Mouse (Mus musculus) gastrocnemius, postnatal 4 days (tissue): ENCODE measurements around the gene Exoc6. TPM values are rescaled to one million over a fixed set of nuclear protein-coding genes. Genes with fewer than 3 reads are reported as not detected.

Experiments used
- DNase-seq, 2 experiments: peaks; one replicate each; pipeline ENCODE4 v3.0.0; 2021 to 2022; ENCODE audit warnings: low spot score in 2 of 2, mixed read lengths in 2 of 2
- total RNA-seq, 2 experiments: library from RNA; stranded (reverse); gene quantifications; 2 replicates each; pipeline ENCODE4 v1.2.3; 2021

Exoc6 gene
- total RNA-seq, 2 experiments from 2014 or later: 40.5 to 48.2 TPM

DNA sequence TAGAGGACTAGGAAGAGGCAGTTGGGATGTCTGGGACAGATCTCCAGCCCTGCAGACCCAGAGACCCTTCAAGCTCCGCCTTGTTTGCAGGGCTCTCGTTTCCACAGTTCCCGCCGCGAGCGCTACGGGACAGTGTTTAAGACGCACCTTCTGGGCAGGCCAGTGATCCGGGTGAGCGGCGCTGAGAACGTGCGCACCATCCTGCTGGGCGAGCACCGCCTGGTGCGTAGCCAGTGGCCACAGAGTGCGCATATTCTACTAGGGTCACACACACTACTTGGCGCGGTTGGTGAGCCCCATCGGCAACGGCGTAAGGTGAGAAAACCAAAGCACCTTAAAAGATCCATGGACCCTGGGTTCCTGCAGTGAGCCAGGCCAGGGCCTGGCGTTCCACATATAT lies 136.1 kb downstream of the Exoc6 start:
- no peak for DNase-seq

DNA sequence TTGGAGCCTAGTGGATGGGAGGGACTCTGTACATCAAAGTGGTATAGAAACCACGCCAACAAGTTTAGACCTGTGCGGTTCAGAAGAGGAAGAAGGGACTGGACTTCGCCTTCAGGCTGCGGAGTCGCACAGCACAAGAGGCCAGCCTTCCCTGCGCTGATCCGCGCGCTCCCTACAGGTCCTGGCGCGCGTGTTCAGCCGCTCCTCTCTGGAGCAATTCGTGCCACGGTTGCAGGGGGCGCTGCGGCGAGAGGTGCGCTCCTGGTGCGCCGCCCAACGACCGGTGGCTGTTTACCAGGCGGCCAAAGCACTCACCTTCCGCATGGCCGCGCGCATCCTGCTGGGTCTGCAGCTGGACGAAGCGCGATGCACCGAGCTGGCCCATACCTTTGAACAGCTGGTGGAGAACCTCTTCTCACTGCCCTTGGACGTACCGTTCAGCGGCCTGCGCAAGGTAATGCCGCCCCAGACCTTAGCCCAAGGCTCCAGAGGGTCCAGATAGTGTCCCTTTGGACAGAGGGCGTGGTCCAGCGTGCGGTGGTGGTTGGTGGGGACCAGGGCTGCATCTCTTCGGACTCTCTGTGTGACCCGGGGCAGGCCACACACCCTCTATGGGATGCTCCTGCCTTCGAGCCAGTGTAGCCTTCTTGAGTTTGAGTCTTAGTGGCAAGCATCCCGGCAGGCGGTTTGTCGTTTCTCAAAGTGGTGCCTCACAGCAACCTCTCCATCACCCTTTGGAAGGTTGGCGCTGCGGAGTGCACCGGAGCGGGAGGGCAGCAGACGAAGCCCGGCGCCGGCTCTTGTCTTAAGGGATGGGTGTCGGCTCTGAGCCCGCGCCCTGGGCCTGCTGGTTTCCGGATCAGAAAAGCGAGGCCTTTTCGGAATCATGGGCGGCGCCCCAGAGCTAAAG lies 137.0 kb downstream of the Exoc6 start:
- no peak for DNase-seq

DNA sequence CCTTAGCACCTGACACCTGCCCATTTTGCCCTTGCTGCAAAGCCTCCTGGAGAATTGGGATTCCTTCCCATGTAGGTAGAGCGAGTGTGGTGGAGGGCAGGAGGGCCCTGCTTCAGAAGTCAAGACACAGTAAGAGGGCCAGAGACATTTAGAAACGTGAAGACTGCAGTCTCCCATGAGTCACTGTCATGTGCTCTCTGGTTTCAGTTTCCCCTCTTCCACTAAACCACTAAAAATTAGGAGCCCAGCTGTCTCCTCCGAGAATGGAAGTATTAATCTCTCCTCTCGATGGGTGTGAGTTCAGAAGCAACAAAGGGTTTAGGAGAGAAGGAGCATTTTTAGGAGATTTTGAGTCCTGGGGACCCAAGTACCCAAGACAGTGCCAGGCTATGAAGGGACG lies 139.3 kb downstream of the Exoc6 start:
- no peak for DNase-seq

DNA sequence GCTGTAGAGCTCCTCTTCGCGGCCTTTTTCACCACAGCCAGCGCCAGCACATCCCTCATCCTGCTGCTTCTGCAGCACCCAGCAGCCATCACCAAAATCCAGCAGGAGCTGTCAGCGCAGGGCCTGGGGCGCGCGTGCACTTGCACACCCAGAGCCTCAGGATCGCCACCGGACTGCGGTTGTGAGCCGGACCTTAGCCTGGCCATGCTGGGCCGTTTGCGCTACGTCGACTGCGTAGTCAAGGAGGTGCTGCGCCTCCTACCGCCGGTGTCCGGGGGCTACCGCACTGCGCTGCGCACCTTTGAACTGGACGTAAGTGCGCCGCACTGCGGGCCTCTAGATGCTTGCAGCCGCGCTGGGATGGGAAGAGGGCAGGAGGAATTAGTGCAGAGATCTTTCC lies 140.5 kb downstream of the Exoc6 start:
- no peak for DNase-seq

DNA sequence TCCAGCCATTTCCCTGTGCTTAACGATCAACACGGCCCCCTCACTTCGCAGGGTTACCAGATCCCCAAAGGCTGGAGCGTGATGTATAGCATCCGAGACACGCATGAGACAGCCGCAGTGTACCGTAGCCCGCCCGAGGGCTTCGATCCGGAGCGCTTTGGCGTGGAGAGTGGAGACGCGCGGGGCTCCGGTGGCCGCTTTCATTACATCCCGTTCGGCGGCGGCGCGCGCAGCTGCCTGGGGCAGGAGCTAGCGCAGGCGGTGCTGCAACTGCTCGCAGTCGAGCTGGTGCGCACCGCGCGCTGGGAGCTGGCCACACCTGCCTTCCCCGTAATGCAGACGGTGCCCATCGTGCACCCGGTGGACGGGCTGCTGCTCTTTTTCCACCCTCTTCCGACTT lies 142.7 kb downstream of the Exoc6 start:
- DNase-seq: peak in 1 of 2 experiments; percentile 36

DNA sequence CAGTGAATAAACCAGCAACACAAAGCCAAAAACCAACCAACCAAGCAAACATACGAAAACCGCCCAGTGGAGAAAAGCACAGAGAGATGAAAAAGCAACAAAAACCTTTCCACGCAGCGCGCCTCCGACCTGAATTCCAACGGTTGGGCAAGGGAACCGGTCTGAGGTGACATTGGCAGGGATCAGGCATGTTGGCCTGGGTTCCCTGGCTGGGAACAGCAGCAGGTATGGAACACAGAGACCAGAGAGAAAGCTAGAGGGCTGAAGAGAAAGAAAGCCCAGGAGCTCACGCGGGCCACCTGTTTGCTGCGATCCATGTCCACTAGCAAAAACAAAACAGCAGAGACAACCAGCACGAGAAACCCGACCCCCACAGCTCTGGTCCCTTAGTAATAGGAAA lies 144.9 kb downstream of the Exoc6 start:
- DNase-seq: no peak

DNA sequence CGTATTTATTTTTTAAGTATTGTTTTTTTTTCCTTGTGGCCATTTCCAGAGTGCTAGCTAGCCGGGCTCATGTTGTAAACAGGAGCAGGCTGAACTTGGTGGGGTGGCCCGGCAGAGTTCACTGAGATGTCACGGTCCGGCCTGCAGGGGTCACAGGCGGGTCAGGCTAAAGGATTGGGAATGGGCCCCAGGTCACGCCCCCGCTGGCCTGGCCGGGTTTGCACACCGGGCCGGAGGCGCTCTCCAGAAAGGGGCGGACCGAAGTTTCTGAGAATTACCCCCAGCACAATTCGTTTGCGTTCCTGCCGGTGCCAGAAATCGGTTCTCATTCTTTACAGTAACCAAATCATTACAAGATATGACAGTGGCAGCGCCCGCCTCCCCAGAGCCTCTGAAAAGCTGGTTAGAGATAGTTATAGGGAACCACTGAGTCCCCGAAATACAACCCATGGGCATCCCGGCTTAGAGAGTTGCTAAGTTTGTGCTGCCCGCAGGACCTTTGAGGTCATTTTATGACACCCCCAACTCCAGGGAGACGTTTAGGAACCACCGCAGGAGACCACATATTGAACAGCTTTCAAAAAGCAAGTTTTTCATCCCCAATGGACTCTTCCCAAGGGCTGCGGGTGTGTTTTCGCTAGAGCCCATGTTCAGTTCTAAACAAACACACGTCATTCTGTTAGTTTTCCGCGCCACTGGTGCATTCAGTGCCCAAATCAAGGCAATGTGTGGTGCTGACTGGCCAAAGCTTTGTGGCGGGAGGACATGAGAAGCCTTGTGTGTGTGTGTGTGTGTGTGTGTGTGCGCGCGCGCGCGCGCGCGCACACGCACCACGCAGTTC lies 145.8 kb downstream of the Exoc6 start:
- no peak for DNase-seq

DNA sequence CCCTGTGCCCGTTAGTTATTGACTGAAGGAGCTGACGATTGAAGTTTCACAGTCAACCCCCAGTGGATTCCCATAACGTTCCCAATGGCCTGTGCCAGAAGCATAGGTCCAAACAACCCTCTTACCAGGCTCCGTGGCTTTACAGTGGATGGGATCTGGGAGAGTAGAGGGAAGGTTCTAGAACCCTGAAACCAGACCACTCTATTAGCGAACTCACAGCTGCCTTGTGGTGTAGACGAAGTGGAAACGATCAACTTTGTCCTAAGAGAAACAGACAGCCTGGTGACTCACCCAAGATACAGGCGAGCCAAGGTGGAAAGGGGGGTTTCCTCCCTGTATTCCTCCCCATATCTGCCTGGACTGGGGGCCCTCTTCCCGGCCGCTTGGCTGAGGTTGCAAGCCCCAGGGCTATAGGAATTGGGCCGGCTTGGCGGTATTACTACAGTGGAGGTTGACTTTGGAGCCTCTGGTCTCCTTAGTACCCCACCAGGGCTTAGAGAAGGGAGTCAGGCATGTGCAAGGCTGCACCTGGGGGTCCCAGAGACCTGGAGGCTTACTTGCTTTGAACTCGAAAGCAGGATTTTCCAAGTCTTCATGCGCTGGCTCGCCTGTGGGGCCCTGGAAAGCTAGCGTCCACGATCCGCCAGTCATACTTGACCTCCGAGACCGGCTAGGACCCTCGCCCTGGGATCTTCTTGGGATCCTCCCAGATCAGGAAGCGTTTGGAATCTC lies 146.6 kb downstream of the Exoc6 start:
- DNase-seq: no peak

DNA sequence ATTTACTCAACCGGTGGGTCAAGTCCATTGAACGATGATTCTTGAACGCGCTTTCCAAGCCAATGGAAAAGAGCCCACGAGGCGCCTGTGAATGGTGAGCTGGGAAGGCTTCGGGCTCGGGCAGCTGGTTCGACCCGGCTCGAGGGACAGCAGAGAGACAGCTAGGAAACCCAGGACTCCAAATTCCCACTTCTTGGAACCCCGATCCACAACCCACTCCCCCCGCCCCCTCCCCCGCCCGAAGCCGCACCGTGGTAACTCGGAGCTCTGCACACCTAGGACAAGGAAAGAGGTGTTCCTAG lies 147.1 kb downstream of the Exoc6 start:
- no peak for DNase-seq

DNA sequence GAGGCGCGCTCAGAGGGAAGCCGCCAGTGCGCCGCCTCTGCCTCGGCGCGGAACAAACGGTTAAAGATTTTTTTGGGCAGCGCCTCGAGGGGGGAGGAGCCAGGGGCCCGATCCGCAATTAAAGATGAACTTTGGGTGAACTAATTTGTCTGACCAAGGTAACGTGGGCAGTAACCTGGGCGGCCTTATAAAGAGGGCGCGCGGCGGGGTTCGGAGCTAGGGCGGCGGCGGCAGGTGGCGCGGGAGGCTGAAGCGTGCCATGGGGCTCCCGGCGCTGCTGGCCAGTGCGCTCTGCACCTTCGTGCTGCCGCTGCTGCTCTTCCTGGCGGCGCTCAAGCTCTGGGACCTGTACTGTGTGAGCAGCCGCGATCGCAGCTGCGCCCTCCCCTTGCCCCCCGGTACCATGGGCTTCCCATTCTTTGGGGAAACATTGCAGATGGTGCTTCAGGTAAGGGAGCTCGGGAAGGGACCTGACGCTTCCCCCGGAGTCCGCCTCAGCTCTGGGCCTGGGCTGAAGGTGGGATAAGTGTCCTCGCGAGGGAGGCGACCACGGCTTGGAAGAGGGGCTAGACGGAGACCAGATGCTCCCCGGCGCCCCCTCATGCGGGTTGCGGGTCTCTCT lies 147.5 kb downstream of the Exoc6 start, which contains the start of gene Cyp26a1:
Cyp26a1 (plus strand) TSS at position 148 of the 622 bp plus-strand sequence.
- no peak for DNase-seq

DNA sequence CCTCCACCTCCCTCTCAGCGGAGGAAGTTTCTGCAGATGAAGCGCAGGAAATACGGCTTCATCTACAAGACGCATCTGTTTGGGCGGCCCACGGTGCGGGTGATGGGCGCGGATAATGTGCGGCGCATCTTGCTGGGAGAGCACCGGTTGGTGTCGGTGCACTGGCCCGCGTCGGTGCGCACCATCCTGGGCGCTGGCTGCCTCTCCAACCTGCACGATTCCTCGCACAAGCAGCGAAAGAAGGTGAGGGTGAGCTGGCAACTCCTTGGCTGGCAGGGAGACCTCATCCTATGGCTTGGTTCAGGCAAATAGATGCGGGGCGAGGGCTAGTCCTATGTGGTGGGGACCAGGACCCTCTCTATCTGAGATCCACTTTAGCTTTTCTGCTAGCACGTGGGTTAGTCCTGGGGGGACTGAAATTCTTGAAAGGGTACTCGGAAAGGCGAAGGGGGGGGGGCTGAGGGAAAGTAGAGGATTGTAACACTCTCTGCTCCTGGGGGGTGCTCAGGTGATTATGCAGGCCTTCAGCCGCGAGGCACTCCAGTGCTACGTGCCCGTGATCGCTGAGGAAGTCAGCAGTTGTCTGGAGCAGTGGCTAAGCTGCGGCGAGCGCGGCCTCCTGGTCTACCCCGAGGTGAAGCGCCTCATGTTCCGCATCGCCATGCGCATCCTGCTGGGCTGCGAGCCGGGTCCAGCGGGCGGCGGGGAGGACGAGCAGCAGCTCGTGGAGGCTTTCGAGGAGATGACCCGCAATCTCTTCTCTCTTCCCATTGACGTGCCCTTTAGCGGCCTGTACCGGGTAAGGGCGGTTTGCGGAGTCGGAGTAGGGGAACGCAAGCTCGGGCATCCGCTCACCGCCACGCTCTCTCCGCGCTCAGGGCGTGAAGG lies 148.3 kb downstream of the Exoc6 start:
- DNase-seq: no peak

DNA sequence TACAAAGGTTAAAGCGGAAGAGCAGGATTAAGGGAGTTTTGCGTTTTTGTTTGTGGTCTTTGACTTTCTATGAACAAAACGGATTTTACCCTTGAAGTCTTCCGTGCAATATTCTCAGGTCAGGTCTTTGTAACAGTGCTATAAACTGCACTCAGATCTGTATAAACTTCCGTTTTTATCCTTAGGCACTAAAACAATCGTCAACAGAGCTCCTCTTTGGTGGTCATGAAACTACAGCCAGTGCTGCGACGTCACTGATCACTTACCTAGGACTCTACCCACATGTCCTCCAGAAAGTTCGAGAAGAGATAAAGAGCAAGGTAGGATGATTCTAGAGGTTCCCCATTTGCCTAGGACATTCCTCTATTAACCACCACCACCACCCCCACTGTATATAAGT lies 149.5 kb downstream of the Exoc6 start:
- DNase-seq: no peak

DNA sequence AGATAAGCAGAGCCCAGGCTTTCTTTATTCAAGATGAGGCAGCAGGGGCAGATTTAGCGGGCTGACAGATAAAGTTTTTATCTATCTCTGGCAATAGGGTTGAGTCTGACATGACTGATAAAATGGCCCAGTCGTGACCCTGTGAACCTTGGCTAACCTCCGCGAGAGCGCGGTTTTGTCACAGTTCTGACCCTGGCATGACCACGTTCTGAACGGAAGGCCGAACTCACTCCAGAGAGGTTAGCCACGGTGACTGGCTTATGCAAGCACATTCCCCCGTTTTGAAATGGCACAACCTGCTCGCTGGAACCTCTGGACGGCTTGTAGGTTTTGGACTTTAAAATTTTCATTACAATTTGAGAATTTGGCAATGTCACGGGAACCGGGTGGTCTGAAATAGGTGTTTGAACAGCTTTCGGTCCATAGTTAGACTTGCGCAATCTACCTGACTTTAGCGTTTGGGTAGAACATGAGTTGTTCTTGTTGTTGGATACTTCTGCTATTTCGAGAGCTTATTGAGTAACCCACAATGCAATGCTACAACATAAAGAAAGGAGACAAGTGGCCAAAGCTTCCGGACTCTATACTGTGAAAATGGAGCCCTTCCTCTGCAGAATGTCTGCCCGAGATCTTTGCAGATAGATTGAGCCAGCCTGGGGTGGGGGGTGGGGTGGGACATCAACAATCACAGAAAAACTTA lies 152.3 kb downstream of the Exoc6 start:
- DNase-seq: no peak

DNA sequence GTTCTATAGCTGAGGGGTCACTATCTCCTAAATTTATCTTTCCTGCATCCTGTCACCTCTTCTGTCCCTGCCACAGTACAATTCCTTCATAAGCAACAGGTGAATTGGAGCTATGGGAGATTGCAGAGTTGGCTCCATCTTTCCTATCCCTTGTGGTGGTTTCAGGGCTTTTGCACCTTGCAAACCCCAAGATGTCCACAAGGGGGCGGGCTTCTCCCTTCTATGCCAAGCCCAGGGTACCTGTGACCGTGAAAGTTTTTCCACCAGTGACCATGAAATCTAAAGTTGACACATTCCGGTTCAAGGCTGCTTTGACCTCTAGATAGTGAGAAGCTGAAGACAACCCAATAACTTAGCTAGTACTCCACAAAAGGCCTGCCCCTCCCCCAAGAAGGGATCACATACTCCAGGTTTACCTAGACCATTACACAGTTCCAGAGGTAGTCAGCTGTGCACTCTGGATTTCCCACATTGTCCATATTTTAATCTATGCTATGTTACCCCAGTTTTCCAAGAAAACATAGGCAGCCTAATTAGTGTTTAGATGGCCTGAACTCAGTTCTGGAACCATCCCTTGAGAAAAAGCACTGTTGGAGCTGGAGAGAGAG lies 153.8 kb downstream of the Exoc6 start:
- DNase-seq: peak; percentile 50 to 55

DNA sequence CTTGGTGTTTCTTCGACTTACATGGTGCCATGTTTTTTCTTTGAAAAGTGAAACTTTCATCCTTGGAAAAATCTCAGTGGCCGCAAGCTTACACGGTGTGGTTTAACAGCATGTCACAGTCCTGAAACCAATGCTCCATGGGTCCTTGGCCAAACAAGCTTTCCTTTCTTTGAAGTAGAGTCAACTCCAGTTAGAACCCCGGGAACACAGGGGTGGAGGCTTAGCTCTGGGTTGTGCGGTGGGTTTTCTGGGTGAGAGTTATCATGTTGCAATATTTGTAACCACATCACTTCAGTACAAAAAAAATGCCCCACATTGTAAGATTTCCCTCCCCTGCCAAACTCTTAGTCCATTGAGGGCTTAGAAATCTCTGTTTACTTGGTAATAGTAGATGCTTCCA lies 155.5 kb downstream of the Exoc6 start:
- no peak for DNase-seq

DNA sequence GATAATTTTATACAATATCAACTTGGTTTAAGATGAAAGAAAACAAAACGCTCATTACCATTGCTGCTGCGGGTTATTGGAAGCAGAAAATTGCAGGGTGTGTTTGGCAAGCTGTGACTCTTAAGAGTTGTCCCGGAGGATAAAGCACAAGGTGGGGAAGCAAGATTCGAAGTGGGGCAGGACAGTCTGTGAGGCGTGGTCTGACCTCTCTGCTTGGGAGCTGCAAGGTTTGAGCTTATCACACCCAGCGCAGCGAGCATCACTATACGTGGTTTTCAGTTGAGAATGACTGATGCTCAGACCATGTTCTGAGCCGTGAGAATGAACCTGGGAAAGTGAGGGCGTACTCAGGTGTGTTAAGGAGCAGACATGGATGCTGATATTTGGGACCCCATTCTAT lies 164.5 kb downstream of the Exoc6 start:
- DNase-seq: no peak

DNA sequence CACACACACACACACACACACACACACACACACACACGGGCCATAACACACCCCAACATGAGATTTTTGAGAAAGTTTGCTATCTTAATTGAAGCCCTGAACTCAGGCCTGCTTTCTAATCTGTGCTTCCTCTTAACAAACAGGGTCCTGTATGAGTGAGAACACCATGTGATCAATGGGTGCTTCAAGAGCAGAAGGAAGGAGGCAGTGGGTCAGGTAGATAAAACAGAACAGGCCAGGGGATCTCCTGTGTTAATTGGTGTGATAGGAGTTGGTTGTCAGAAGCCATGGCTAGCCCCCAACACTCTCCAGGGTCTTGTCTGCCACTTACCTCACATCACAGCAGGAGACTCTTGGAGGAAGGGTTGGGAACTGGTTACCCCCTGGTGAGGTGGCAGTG lies 165.8 kb downstream of the Exoc6 start:
- DNase-seq: no peak

DNA sequence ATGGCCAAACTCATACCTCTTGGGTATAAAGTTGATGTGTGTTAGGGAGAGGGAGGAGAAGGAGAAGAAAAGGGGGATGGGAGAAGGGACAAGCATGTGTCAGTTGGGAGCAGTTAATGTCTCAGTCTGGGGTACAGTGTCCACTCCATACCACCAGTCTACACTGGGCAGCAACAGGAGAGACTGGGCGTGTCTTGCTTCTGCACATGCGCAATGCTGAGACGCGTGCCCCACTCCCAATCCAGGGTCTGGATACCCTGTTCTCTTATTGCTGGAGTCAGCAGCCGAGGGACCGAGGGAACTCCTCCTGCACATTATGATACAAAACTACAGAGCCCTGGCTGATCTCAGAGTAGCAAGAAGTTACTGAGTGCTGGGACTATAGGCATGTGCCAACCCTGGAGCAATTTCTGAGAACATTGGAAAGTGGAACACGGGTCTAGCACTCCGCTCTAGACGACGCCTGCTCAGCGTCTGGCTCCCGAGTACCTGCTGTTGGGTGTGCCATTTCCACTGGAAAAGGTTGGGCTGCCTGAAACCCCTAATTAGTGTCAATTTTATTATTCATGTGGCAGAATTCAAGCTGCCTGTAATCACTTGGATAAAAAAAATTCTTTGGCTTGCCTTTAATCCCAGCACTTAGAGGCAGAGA lies 166.4 kb downstream of the Exoc6 start:
- no peak for DNase-seq

DNA sequence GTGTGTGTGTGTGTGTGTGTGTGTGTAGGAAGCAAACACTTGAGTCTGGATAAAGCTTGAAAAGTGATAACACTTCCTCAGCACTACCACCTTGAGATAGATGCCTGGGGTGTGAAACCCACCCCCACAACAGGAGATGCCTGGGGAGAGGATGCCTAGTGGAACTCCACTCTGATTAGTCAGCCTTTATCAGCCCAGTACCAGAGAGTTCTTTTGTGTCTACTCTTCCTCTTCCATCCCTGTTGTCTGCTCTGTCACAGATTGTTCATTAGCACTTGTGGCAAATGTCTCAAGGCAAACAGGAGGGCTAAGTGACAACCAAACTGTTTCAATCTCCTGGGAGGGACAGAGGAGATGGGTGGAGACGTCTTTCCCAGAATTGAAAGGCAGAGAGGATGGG lies 168.9 kb downstream of the Exoc6 start:
- no peak for DNase-seq
